Mouse (Mus musculus) macrophage (primary cell): ENCODE measurements around the gene Prickle3. TPM values are rescaled to one million over a fixed set of nuclear protein-coding genes. Genes with fewer than 3 reads are reported as not detected.
A peak's percentile ranks its signal among the peaks of the same experiment; 100 is the strongest.

Experiments used
- H3K27ac ChIP-seq: fragments of 350-480 bp; formaldehyde crosslinking; 2 replicates; pipeline ENCODE4 v1.9.0; 2021
- H3K36me3 ChIP-seq: fragments of 350-480 bp; formaldehyde crosslinking; 2 replicates; pipeline ENCODE4 v1.9.0; 2021; ENCODE audit errors: inconsistent target
- H3K4me3 ChIP-seq: fragments of 350-480 bp; formaldehyde crosslinking; 2 replicates; pipeline ENCODE4 v1.9.0; 2021; ENCODE audit errors: inconsistent target
- H3K79me2 ChIP-seq: fragments of 350-480 bp; formaldehyde crosslinking; 2 replicates; pipeline ENCODE4 v1.9.0; 2021; ENCODE audit errors: inconsistent target
- WGBS: methylation state at CpG from one replicate; pipeline ENCODE4 v1.1.7; 2026; ENCODE audit warnings: inconsistent platforms; ENCODE audit not compliant: missing documents; 5-methylcytosine and 5-hydroxymethylcytosine counted together
- polyA plus RNA-seq: library from polyadenylated mRNA; stranded (reverse); fragments of 250-400 nt; gene quantifications from 3 replicates; pipeline ENCODE4 v1.2.4, GENCODE M21; 2018; ENCODE audit warnings: inconsistent platforms
- total RNA-seq, 78 experiments: library from RNA; depleted of rRNA; stranded (reverse); fragments of 250-400 nt; gene quantifications; 1 replicate in 9 of 78; 2 replicates in 24 of 78; 3 replicates in 43 of 78; 4 replicates in 2 of 78; pipeline ENCODE4 v1.2.4; 2018; ENCODE audit warnings: inconsistent platforms in 56 of 78

The Prickle3 gene
- 10 to 100 TPM; 10.6 to 43.9 (median 22.7) TPM for total RNA-seq (2018; cell fraction: chromatin; rRNA removed)
- total RNA-seq (2018; cell fraction: cytosol; rRNA removed), result 1 to 10 TPM; 1.3 to 4.3 (median 2.7) TPM
- 10 to 100 TPM in 20 of 26 experiments, 1 to 10 TPM in 6; 4.4 to 26.9 (median 12.8) TPM for total RNA-seq (2018; cell fraction: nucleus; rRNA removed)
- polyA plus RNA-seq, result 3.0 to 3.4 TPM (median 3.2 TPM) in 3 replicates

DNA sequence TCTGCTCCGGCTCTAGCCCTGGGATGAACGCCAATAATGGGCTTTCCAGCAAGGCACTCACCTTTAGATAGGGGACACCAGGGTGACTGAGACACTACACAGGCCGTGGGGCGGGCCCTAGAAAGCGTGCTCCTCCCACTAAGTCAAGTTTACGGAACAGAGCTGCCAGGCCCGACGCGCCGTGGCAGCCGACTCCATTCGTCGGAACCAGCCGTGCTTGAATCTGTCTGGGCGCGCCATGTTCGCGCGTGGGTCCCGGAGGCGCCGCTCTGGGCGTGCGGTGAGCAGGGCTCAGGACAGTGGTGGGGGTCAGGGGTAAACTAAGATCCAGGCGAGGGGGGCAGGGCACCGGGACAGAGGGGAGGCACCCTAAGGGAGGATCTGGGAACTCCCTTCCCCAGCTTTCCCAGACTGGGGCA is at the start of gene Prickle3:
Gene Prickle3, plus strand, starts transcription at position 40 of the 419 bp plus-strand sequence.
- Histone ChIP-seq H3K36me3 (no peaks in the 10 kb centered on the region), H3K27ac (no peak within 1 kb of the TSS), H3K4me3 (peak within 1 kb of the TSS; percentile 43), H3K79me2 (no peaks in the 10 kb centered on the region)
- WGBS, result 16% methylated on average over 26 of the region's 26 CpGs

DNA sequence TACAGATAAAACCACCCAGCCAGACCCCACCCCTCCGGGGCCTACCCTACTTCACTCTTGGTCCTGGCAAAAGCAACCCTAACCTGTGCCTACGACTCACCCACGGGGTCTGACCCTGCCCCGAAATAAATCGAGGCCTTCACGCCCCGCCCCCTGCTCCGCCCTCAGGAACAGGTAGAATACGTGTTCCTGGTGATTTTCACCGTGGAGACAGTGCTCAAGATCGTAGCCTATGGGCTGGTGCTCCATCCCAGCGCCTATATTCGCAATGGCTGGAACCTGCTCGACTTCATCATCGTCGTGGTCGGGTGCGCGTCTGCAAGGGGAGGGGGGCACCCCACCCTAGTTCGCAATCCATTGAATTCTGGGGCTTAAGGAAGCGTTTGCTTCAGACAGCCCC is 47.0 kb upstream of the Prickle3 start:
- Histone ChIP-seq H3K79me2 (peaks cover under 1% of the 10 kb centered on the region; the same call in 1 of the 2 replicates), H3K4me3 (no peak overlapping the region)
- 31% methylated on average over 21 of the region's 21 CpGs for WGBS

DNA sequence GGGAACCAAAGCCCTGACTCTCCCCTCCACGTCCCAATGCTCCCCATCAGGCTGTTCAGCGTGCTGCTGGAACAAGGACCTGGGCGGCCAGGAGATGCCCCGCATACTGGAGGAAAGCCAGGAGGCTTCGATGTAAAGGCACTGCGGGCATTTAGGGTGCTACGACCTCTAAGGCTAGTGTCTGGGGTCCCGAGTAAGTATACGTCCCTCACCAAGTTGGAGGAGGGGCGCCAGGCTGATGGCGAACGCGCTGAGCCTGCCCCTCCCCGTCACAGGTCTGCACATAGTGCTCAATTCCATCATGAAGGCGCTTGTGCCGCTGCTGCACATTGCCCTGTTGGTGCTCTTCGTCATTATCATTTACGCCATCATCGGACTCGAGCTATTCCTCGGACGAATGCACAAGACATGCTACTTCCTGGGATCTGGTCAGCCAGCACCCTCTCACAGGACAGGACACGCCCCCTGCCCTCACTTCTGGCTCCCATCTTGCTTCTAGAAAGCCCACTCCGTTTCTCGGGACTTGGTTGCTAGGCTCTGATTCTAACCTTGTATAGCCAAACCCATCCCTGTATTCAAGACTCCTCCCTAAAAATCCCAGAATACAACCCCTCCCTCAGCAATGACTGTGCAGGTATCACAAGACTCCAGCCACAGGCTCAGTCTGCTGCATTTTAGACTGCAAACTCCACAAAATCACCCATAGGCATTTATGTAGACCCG is 46.4 kb upstream of the Prickle3 start:
- 32% methylated on average over 24 of the region's 26 CpGs for WGBS
- no peaks in the 10 kb centered on the region for H3K36me3 ChIP-seq
- H3K79me2 ChIP-seq, result no peaks in the 10 kb centered on the region
- H3K27ac ChIP-seq, result no peak overlapping the region
- no peak overlapping the region for H3K4me3 ChIP-seq

More for the DNA sequence above, 47.0 kb upstream of the Prickle3 start:
- Histone ChIP-seq H3K27ac (no peak overlapping the region), H3K36me3 (no peaks in the 10 kb centered on the region)

DNA sequence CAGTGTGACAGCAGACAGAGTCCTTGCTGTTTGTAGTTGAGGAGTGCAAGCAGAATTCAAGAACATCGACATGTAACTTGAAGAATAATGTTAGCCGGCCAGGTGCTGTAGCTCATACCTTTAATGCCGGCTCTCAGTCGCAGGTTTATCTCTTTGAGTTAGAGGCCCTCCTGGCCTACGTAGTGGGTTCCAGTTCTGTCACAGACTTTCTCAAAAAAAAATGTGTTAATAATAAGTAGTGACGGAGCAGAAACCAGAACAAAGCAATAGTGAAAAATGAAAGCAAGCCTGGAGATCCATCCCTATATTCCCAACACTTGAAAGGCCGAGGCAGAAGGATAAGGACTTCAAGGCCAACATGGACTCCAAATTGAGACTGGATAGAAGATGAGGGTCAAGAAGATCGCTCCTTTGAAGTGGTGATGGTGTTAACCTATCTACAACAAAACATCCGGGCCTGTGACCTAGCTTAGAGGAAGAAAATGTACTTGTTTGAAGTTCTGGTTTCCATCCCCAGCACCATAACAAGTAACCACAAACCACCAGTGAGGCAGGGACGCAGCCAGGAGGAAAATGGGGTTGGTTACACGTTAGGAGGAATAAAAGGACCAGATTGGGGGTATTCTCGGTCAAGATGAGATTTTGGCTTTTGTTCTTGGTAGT is 39.0 kb upstream of the Prickle3 start:
- 68% methylated on average over 12 of the region's 12 CpGs for WGBS
- Histone ChIP-seq H3K79me2 (no peaks in the 10 kb centered on the region), H3K4me3 (no peak overlapping the region), H3K36me3 (no peaks in the 10 kb centered on the region), H3K27ac (no peak overlapping the region)

DNA sequence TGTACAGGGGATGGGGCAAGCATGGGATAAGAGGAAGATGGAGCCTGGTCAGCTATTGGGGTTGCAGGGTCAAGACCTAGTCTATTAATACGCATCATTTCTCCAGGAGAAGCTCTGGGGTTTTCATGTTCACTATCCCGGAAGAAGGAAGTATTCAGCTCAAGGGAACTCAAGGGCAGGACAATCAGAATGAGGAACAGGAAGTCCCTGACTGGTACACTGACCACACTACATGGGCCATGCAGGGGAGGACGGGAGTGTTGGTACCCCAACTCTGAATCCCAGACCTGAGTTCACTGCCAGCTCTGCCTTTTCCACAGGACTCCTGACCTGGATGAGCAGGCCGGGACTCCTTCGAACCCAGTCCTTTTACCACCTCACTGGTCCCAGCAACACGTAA is 24.5 kb upstream of the Prickle3 start:
- Histone ChIP-seq H3K36me3 (no peaks in the 10 kb centered on the region), H3K79me2 (no peaks in the 10 kb centered on the region), H3K4me3 (no peak overlapping the region), H3K27ac (no peak overlapping the region)
- 71% methylated on average over 6 of the region's 6 CpGs for WGBS

DNA sequence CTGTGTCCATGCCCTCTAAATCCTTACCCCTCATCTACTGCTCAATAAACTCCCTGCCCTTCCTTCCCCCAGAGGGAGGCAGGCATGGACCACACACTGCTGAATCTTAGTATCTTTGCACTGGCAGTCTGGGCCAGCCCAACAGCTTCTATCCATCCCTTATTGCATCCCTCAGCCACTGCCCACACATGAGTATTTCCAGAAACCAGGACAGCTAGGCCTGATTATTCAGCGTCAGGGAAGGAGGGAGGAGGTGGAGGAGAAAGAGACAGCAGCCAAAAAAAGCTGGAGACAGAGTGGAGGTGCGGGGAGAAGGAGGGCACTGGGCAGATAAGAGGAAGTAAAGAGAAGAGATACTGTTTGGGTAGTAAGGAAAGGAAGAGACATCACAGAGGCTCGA is 22.0 kb upstream of the Prickle3 start:
- Histone ChIP-seq H3K4me3 (no peak overlapping the region), H3K79me2 (no peaks in the 10 kb centered on the region), H3K36me3 (no peaks in the 10 kb centered on the region), H3K27ac (no peak overlapping the region)
- 67% methylated on average over 3 of the region's 3 CpGs for WGBS

DNA sequence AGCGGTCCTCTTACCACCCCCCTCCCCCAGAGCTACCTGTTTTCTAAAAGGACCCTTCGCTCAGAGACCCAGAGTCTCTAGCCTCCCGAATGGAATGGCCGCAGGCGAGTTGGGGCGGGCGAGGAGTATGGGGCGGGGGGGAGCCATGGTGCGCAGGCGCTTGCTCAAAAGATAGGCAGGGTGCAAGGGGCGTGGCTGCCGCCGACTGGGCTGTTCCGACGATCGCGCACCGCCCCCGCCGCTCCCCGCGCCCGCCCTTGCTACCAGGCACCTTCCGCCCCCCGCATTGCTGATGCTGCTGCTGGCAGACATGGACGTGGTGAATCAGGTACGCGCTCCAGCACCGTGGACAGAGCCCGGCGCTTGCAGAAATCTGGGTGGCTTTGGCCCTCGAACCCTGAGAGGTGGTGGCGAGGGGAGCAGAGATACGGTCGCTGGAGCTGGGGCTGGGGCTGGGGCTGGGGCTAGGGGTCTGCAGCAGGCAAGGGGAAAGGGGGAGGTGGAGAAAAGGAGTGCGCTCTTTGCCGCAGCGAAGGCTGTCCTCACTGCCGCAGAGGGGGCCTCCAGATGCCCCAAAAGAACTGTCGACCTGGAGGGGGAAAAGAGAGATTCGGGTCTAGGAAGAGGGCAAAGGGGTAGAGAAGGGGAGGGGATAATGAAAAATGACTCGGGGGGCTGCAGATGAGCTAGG is 18.5 kb upstream of the Prickle3 start, which contains the start of gene Syp:
Gene Syp, plus strand, starts transcription at position 71 of the 691 bp plus-strand sequence.
- H3K4me3 ChIP-seq, result peak within 1 kb of the TSS; percentile 0; the same call in 1 of the 2 replicates

DNA sequence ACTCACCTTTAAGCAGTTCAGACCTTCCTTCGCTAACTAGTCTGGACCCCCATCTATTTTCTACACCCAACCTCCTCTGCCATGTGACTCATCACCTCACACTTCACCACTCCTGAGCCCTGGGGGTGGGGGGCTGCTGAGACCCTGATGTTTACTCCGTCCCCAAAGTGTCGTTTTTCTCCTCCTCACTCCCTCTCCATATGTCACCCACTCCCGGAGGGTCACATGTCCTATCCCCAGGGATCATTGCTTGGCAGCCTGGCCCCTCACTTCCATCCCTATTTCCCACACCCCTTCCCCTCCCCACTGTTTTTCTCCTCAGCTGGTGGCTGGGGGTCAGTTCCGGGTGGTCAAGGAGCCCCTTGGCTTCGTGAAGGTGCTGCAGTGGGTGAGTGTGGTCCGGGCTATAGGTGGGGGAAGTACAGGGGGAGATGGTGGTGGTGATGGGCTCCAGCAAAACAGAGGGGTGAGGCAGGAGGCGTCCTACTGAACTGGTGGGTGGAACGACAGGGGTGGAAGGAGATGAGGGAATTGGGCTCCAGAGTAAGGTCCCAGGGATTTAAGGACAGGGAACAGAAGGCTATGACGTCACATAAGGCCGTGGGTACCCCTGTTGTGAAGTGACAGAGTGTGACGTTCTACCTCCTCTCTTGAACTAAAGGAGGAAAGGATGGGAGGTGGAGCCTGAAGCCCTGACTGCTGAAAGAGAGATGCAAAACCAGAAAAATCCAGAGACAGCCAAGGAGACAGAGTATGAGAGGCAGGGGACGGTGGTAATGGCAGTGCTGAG is 17.3 kb upstream of the Prickle3 start:
- Histone ChIP-seq H3K27ac (no peak overlapping the region), H3K4me3 (no peak overlapping the region), H3K79me2 (no peaks in the 10 kb centered on the region), H3K36me3 (no peaks in the 10 kb centered on the region)
- WGBS, result 40% methylated on average over 10 of the region's 13 CpGs

More for the DNA sequence above, 18.5 kb upstream of the Prickle3 start, which contains the start of gene Syp:
- H3K36me3 ChIP-seq, result no peaks in the 10 kb centered on the region
- no peak within 1 kb of the TSS for H3K27ac ChIP-seq
- H3K79me2 ChIP-seq, result no peaks in the 10 kb centered on the region
- WGBS, result 23% methylated on average over 35 of the region's 42 CpGs

DNA sequence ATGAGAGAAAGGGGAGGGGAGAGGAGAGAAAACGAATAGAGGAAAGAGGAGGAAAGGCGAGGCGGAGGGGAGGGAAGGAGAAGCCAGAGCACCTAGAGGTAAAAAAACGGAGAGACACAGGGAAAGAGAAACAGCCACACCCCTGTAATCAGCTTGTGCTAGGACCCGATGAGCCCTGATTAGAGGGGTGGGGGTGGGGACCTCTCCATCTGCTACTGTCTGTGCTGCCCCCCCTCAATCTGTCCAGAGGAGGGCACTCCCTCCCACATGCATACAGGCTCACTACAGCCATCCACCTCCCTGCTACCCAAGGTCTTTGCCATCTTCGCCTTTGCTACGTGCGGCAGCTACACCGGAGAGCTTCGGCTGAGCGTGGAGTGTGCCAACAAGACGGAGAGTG is 16.3 kb upstream of the Prickle3 start:
- no peak overlapping the region for H3K4me3 ChIP-seq
- H3K27ac ChIP-seq, result no peak overlapping the region
- no peaks in the 10 kb centered on the region for H3K36me3 ChIP-seq
- 64% methylated on average over 8 of the region's 12 CpGs for WGBS
- H3K79me2 ChIP-seq, result no peaks in the 10 kb centered on the region

DNA sequence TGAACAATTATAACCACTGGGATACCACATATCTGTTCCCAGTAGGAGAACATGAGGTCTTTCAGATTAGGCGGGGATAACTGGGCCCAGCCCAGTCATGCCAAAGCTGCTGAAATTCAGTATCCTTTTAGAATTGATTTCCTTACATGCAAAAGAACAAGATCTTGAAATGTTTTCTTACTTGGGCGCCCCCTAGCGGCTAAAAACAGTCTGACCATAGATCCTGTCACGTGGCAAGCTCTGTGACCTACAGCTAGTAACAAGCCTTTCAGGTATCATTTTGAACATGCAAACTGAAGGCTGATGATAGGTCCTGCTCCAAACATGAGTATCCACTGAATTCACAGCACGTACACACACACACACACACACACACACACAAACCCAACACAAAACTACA is 11.7 kb upstream of the Prickle3 start:
- H3K27ac ChIP-seq, result no peak overlapping the region
- 17% methylated on average over 5 of the region's 5 CpGs for WGBS
- no peaks in the 10 kb centered on the region for H3K36me3 ChIP-seq
- H3K4me3 ChIP-seq, result no peak overlapping the region
- H3K79me2 ChIP-seq, result no peaks in the 10 kb centered on the region

DNA sequence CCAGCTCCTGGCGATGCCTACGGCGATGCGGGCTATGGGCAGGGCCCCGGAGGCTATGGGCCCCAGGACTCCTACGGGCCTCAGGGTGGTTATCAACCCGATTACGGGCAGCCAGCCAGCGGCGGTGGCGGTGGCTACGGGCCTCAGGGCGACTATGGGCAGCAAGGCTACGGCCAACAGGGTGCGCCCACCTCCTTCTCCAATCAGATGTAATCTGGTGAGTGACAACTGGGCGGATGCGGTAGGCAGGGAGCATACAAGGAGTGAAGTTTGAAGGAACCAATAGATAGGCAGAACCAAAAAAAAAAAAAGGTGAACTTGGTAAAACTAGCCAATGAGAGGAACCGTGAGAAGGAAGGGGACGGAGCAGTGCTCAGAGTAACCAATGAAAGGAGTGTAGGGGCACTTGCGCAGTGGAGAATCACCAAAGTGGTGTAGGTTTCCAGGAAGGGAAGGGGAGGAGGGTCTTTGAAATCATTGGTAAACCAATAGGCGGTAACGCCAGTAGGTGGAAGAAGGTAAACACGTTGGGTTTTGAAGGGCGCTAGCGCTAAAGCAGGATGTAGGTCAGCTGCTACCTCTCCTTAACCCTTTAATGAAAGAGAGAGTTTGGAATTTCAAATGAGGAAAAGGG is 8.3 kb upstream of the Prickle3 start:
- no peaks in the 10 kb centered on the region for H3K79me2 ChIP-seq
- WGBS, result 15% methylated on average over 24 of the region's 25 CpGs
- peak overlapping the region; percentile 41 for H3K27ac ChIP-seq
- no peaks in the 10 kb centered on the region for H3K36me3 ChIP-seq
- peak overlapping the region; percentile 44 for H3K4me3 ChIP-seq

DNA sequence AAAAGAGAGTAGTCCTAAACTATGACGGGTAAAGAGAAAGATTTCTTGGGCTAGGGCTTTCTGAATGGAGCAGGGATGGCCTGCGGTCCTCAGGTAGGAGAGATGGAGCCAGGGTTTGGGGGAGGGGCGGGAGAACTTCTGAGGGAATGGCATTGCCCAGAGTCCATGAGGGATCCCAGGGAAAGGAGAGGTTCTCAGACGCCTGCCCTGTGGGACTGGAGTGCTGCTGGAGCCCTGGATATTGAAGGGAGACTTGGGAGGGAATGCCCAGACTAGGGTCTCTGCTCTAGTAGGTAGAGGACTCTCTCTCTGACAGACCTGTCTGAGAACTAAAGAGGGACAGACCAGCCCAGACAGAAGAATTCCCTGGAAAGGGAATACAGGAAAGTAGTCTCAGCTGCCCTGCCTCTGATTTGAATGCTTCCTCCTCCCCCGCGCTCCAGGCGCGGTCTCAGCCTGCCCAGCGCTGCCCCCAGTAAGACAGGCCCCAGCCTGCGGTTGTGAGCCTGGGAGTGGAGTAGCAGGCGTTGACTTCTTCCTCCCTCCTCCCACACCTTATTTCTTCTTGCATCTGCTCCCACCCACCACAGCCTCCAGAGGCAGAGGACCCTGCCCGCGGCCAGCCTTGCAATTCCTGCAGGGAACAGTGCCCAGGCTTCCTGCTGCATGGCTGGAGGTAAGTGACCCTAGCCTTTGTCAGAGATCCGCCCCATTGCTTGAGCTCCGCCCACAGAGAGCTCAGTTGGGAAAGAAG is 1.1 kb downstream of the Prickle3 start:
- H3K79me2 ChIP-seq, result no peaks in the 10 kb centered on the region
- peak overlapping the region; percentile 43 for H3K4me3 ChIP-seq
- WGBS, result 45% methylated on average over 11 of the region's 15 CpGs
- no peak overlapping the region for H3K27ac ChIP-seq
- H3K36me3 ChIP-seq, result no peaks in the 10 kb centered on the region
